Mouse (Mus musculus) embryonic stem cell, embryonic (primary cell): ENCODE results near the gene Olfr410.

ENCODE experiments used
- CTCF ChIA-PET, 4 experiments: fragments of 300-600 bp in 2 of 4; fragments of 350-600 bp in 2 of 4; sonication (Branson Sonifier 250); formaldehyde crosslinking; loops; one replicate each; lab custom pipeline; 2022; ENCODE audit warnings: inconsistent platforms in 2 of 4; lab: Charles Lee
- POLR2A ChIA-PET, 4 experiments: fragments of 300-600 bp in 2 of 4; fragments of 350-600 bp in 2 of 4; sonication (Branson Sonifier 250); formaldehyde crosslinking; loops; one replicate each; lab custom pipeline; 2022; ENCODE audit warnings: antibody characterized with exemption in 4 of 4, inconsistent platforms in 1 of 4; lab: Charles Lee

The Olfr410 gene

DNA sequence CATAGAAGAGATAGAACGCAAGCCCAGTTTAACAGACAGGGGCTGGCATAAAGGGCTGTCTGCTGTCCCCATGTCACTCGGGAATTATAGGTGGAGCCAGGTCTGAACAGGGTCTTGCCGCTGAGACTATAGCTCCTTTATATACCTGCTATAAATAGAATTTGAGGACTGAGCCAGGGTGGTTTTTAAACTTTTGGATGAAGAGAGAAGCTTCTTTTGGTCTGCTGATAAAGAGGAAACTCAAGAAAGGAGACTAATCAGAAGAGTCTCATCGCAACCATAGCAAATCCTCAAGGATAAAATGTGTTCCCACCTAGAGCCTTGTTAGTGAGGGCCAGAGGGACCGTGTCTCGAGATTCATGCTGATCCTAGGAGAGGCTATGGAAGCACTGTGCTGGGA is at the start of gene Olfr410:
Gene Olfr410, minus strand, starts transcription at position 101 of the 400 bp plus-strand sequence.
- POLR2A ChIA-PET: no interaction called here
- CTCF ChIA-PET: interaction anchor here in 1 of 4 experiments (0.6 kb wide), 1 partner anchor 305 kb away, joined by 4 read pairs; no protein-coding TSS in a partner anchor

DNA sequence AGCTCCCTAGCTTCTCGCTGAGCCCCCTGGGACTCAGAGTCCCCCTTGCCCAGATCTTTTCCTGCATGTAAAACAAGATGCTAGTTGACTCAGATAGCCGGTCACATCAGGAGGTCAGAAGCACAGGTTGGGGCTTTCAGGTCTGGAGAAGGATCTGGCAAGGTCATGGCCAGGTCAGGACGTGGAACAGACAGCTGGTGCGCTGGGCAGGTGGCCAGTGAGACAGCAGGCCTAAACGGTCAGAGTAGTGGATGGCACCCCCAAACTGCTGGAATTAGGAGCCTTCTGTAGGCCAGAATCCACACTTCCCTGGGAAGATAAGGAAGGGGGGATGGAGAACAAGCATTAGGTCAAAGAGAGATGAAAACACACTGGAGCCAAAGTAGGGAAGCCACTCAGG is 49.4 kb upstream of the Olfr410 start:
- POLR2A ChIA-PET: interaction anchor here in 1 of 4 experiments (1.5 kb wide), 1 partner anchor 10 kb away, joined by 3 read pairs; no protein-coding TSS in a partner anchor
- CTCF ChIA-PET: interaction anchor here (0.5 to 1.2 kb wide), 4 partner anchors 10 to 160 kb away, joined by 3 to 4 read pairs (median 3); no protein-coding TSS in a partner anchor

DNA sequence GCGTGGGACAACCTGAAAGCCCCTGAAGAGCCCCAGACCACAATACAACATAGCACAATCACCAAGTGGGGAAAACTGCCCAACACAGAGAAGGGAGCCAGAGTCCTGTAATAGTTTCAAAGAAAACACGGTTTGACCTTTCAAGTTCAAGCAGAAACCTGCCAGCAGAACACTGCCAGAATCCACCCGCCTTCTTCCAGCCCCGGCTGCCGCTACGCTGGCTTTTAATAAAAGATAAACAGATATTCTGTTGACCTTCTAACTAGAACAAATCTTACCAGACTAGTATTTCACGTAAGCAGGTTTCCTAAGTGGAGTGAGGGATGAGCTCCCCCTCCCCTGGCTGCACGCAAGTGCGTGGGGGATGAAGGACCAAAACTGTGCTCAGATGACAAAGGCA is 47.8 kb upstream of the Olfr410 start:
- POLR2A ChIA-PET: no interaction called here
- CTCF ChIA-PET: interaction anchor here in 1 of 4 experiments (1.3 kb wide), 1 partner anchor 10 kb away, joined by 3 read pairs; no protein-coding TSS in a partner anchor

DNA sequence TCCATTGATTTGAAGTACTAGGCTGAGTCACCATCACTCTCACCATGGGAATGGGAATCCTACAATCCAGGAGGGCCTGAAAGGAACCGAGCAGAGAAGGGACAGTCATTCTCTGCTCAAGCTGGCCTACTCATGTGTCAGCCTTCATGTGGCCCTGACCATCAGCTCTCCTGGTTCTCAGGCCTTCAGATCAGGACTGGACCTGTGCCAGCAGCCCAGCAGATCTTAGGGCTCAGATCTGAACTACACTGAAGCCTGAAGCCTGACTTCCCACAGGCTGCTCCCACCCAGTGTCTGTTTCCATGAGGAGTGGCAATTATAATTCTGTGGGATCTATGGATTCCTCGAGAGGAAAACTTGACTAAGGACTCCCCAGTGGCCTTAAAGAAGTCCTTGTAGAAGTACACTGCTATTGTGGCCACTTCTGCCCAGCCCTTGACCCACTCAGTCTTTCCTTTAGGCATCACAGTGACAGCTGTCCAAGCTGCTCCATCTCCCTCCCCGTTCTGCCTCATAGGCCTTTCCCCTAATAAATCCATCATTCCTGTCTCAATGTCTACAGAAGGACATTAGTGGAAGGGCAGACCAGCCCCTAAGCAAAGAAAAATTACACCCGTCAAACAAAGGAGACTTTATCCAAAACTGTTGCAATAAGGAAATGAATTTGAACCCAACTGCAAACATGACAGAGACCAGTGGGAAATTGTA is 41.5 kb upstream of the Olfr410 start:
- ChIA-PET POLR2A (no interaction called here), CTCF (no interaction called here)

DNA sequence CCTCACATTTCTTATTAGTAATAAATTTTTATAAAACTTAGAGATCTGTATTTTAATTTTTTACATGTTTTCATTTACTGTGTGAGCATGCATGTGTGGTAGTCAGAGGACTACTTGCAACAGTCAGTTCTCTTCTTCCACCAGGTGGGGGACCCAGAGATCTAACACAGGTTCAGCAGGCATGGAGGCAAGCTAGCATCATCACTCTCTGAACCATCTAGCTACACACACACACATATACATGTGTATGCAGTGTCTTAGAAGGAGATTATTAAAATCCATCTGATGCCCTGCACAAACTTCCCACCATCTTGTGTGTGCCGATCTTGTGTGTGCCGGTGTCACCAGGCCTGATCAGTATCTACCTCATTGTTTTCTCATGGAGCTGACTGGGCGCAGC is 39.0 kb upstream of the Olfr410 start:
- ChIA-PET CTCF (interaction anchor here (0.6 to 3.8 kb wide), 50 partner anchors 9 to 793 kb away, joined by 3 to 59 read pairs (median 4); no protein-coding TSS in a partner anchor), POLR2A (interaction anchor here (0.7 to 2.4 kb wide), 13 partner anchors 10 to 171 kb away, joined by 3 to 16 read pairs (median 4); no protein-coding TSS in a partner anchor)

DNA sequence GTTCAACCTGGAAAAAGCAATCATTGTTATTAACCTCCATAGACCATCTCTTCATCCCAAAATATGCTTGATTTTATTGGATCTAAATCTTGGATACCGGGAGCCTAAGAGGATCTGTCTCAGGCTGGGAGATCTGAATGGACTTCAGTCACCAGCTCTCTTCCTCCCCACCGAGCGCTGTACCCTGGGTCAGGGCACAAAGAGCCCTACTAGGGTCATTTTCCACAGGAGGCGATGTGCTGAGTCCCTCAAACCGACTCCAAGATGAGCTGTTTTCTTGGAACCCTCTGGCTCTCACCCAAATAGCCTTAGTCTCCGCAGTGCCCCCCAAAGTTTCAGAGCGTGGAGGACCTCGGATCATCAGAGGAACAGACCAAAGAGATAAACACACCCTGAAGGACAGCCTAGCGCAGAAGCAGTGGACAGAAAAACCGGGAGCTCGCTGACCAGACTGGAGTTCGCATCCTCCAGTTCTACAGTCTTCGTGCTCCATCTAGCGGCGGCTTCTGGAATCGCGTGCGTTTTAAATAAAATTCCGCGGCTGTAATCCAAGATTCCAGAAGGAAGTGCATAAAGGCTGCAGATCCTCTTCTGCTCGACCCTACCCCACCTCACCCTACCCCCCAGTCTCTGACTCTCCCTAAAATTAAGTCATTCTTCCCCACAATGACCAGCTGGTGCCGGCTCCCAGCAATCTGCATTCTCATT is 33.7 kb upstream of the Olfr410 start:
- ChIA-PET POLR2A (interaction anchor here in 3 of 4 experiments (0.5 to 1.6 kb wide), 5 partner anchors 41 to 1173 kb away, joined by 3 to 5 read pairs (median 3); partner anchors contain the start of genes Ctns (in 1 of the 3) and Shpk (in 1 of the 3)), CTCF (interaction anchor here (0.5 to 3.1 kb wide), 42 partner anchors 8 to 1364 kb away, joined by 3 to 16 read pairs (median 3); partner anchors contain the start of genes Ctns (in 1 of the 4), Haspin (in 1 of the 4) and Shpk (in 1 of the 4))

DNA sequence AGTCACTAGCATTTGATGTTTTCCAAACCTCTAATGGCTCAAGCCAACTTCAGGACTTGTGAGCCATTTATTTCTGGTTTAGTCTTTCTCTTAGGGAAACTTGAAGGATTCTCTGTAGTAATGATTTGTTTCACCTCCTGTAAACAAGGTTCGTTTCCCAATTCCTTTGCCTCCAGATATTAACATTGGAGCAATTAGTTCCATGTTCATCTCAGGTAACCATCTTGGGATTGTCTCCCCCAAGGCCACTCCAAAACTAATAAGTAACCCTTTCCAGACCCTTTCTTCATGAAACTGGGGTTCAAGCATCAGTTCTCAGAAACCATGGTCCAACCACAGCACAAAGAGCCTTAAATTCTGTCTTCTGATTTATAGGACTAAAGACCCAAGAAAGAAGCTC is 23.9 kb upstream of the Olfr410 start, which contains the start of gene Olfr412:
Gene Olfr412, plus strand, starts transcription at position 301 of the 400 bp plus-strand sequence.
- POLR2A ChIA-PET: no interaction called here

DNA sequence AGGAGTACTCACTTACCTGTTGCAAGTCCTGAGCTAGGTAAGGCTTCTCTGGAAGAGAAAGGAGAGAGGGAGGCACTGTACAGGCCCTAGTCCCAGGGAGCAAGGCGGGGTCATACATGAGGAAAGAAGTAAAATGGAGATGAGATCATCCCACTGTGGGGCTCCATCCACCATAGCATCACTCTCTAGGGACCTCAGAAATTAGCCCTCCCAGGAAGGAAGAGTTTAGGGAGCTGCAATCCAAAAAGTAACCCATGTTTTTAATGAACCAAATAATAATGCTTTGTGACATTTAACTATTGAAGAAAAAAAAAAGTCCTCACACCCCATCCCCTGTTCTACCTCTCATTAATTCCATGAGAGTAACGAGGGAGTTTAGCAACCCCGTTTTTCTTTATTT is 14.7 kb upstream of the Olfr410 start, which contains the start of gene Olfr411:
Gene Olfr411, minus strand, starts transcription at position 101 of the 400 bp plus-strand sequence.
- ChIA-PET CTCF (no interaction called here), POLR2A (no interaction called here)

More for the DNA sequence above, 23.9 kb upstream of the Olfr410 start, which contains the start of gene Olfr412:
- CTCF ChIA-PET: no interaction called here

DNA sequence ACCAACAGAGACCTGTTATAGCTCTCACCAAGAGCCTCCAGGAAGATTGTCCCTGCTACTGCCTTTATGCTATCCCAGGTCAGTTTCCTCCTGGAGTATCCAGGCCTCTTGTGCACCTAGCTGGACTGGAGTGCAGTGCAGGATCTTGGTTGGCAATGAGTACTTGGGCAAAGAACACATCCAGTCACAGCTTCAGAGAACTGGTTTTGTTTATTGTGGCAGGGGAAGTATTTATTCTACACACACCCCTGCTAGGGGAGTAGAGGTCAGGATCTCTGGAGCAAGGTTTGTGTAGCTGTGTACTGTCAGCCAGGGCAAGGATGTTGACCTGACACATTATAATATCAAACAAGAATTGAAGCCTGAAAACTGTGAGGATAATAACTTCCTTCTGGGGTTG is 9.1 kb downstream of the Olfr410 start:
- POLR2A ChIA-PET: no interaction called here
- CTCF ChIA-PET: no interaction called here

DNA sequence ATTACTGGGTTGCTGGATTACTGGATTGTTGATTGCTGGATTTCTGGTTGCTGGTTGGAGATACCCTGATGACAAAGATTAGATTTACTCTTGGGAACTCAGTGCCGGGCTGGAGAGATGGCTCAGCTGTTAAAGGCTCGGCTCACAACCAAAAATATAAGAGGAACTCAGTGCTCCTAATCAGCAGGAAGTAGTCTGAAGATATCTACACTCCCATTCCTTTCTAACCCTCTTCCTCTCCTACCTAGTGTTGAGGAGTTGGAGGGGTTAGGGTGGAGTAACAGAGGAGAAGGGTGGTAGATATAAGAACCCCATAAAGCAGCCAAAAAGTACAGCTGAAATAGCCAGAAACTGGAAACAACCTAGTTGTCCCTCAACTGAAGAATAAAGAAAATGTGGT is 11.8 kb downstream of the Olfr410 start:
- CTCF ChIA-PET: no interaction called here

DNA sequence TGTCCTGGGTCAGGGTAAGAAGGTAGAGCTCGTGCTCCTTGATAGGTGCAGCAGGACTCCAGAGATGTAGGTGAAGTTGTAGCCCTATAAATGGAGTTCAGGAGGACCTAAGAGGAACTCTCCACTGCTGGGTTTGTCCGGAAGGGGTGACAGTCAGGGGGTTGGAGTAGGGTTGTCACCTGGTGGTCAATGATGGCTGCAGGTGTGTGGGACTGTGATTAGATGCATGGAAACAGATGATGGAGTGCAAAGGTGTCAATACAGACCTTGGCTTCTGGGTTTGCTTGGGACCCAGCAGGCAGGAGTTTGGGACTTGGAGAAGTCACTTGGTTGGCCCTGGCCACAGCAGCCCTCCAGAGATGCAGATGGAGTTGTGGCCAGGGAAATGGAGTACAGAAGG is 50.6 kb downstream of the Olfr410 start:
- POLR2A ChIA-PET: no interaction called here
- CTCF ChIA-PET: no interaction called here

More for the DNA sequence above, 11.8 kb downstream of the Olfr410 start:
- POLR2A ChIA-PET: no interaction called here

DNA sequence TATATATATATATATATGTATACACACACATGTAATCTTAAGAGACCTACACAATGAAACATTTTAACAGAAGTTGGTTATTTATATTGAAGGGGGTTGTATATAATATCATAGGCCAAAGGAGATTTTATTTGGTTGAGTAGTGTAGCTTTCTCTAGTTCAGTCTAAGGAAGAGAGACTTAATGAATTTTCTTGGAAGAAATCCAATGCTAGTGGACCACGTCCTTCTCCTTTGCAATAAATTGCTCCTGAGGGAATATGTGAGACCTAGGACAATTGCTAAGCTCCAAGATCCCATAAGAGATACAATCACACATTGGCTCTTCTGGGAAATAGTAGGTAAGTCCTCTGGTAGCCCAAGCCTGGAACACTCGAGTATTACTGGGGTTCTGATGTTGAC is 54.4 kb downstream of the Olfr410 start, which contains the start of gene Olfr59:
Gene Olfr59, plus strand, starts transcription at position 301 of the 400 bp plus-strand sequence.
- CTCF ChIA-PET: no interaction called here

More for the DNA sequence above, 54.4 kb downstream of the Olfr410 start, which contains the start of gene Olfr59:
- POLR2A ChIA-PET: no interaction called here
